In genomic region chr5:114175596-114176171, GRCm38 (mm10) we compare ENCODE assay signal across 8 mouse cellular contexts. TPM values are rescaled to one million over a fixed set of nuclear protein-coding genes. Genes with fewer than 3 reads are reported as not detected.
DNase-seq lines count a peak whose midpoint lies in the region; ATAC-seq lines count a peak whose summit lies in the region.

No protein-coding gene starts in this region.

- DNase-seq in 3T3-L1 (ENCODE audit: low read depth, low spot score), result peak; percentile 99
- DNase-seq in adrenal gland, postnatal 36 days, result peak; percentile 99 to 100
- peak; percentile 100 for DNase-seq in heart, adult 11 months
- DNase-seq in kidney, adult 11 months, result peak; percentile 97
- peak; percentile 99 for DNase-seq in limb, embryonic 11.5 days (ENCODE audit: low spot score)
- peak; percentile 61 to 63 for DNase-seq in spleen, adult 18-20 months

- no peaks in the 10 kb centered on the region for H3K9me3 ChIP-seq in embryonic facial prominence, embryonic 12.5 days
- H3K9me3 ChIP-seq in limb, embryonic 11.5 days (ENCODE audit: control insufficient read depth, low read length), result no peaks in the 10 kb centered on the region
- no peaks in the 10 kb centered on the region for H3K9me3 ChIP-seq in midbrain, embryonic 13.5 days

- no peak overlapping the region for H3K27ac ChIP-seq in embryonic facial prominence, embryonic 12.5 days
- H3K27ac ChIP-seq in limb, embryonic 11.5 days (replicated peaks; ENCODE audit: low read depth, low read length), result peak overlapping the region; percentile 8; the same call in 1 of the 2 replicates
- no peak overlapping the region for H3K27ac ChIP-seq in midbrain, embryonic 13.5 days

- peak overlapping the region; percentile 53 for H3K9ac ChIP-seq in embryonic facial prominence, embryonic 12.5 days
- peak overlapping the region; percentile 59 for H3K9ac ChIP-seq in limb, embryonic 11.5 days (ENCODE audit: low read length)
- peak overlapping the region; percentile 25; the same call in 1 of the 2 replicates for H3K9ac ChIP-seq in midbrain, embryonic 13.5 days (replicated peaks)

- H3K4me3 ChIP-seq in embryonic facial prominence, embryonic 12.5 days, result peak overlapping the region; percentile 47
- H3K4me3 ChIP-seq in limb, embryonic 11.5 days (ENCODE audit: low read depth, low read length), result peak overlapping the region; percentile 55
- peak overlapping the region; percentile 34 for H3K4me3 ChIP-seq in midbrain, embryonic 13.5 days (replicated peaks)

- no peaks in the 10 kb centered on the region for H3K36me3 ChIP-seq in embryonic facial prominence, embryonic 12.5 days
- H3K36me3 ChIP-seq in limb, embryonic 11.5 days (ENCODE audit: control insufficient read depth, insufficient read depth, low read length), result no peaks in the 10 kb centered on the region
- H3K36me3 ChIP-seq in midbrain, embryonic 13.5 days, result no peaks in the 10 kb centered on the region

- peak; percentile 86 for ATAC-seq in embryonic facial prominence, embryonic 12.5 days (ENCODE audit: insufficient number of reproducible peaks, insufficient read depth, low FRiP score, low TSS enrichment)
- peak; percentile 94 for ATAC-seq in limb, embryonic 11.5 days (ENCODE audit: insufficient number of reproducible peaks, low FRiP score, low TSS enrichment, low read depth)
- peak; percentile 72 for ATAC-seq in midbrain, embryonic 13.5 days

- peaks cover 13% of the 10 kb centered on the region; the same call in 1 of the 2 replicates for H3K4me1 ChIP-seq in embryonic facial prominence, embryonic 12.5 days
- no peaks in the 10 kb centered on the region for H3K4me1 ChIP-seq in limb, embryonic 11.5 days (ENCODE audit: control insufficient read depth, insufficient read depth, low read length)
- peaks cover 13% of the 10 kb centered on the region for H3K4me1 ChIP-seq in midbrain, embryonic 13.5 days (replicated peaks)

- peaks cover 4% of the 10 kb centered on the region; the same call in 1 of the 2 replicates for H3K27me3 ChIP-seq in embryonic facial prominence, embryonic 12.5 days
- H3K27me3 ChIP-seq in limb, embryonic 11.5 days (ENCODE audit: control insufficient read depth, insufficient read depth, low read length), result peaks cover 3% of the 10 kb centered on the region; the same call in 1 of the 2 replicates
- H3K27me3 ChIP-seq in midbrain, embryonic 13.5 days, result peaks cover 30% of the 10 kb centered on the region

- under 1% methylated on average over 26 of the region's 26 CpGs for WGBS in embryonic facial prominence, embryonic 12.5 days
- WGBS in limb, embryonic 11.5 days, result under 1% methylated on average over 26 of the region's 26 CpGs
- WGBS in midbrain, embryonic 13.5 days, result 2% methylated on average over 26 of the region's 26 CpGs

- H3K4me2 ChIP-seq in embryonic facial prominence, embryonic 12.5 days (replicated peaks), result peak overlapping the region; percentile 82
- H3K4me2 ChIP-seq in limb, embryonic 11.5 days (ENCODE audit: low read depth, severe bottlenecking), result peak overlapping the region; percentile 81
- peak overlapping the region; percentile 60 for H3K4me2 ChIP-seq in midbrain, embryonic 13.5 days (replicated peaks)

RNA-seq across cellular contexts. Expression of gene Acacb, which starts 29.3 kb away (rescaled TPM):
- total RNA-seq in adrenal gland, postnatal 36 days (2021), result 100 to 1,000 TPM; 128 to 139 TPM
- 3.4 and 6.3 TPM in 2 replicates for polyA plus RNA-seq in embryonic facial prominence, embryonic 12.5 days (2016; fragmentation: Nextera tagmentation; extraction: Ambion mirVana)
- 2.1 and 4.5 TPM in 2 replicates for polyA plus RNA-seq in limb, embryonic 11.5 days (2014; fragmentation: Nextera tagmentation; extraction: Ambion mirVana)
- 2.4 and 2.9 TPM in 2 replicates for polyA plus RNA-seq in midbrain, embryonic 13.5 days (2015; fragmentation: Nextera tagmentation; extraction: Ambion mirVana)

RNA-seq across cellular contexts. Expression of gene Ung, which starts 45.5 kb away (rescaled TPM):
- total RNA-seq in adrenal gland, postnatal 36 days (2021), result 1 to 10 TPM; 4.0 to 5.5 TPM
- polyA plus RNA-seq in embryonic facial prominence, embryonic 12.5 days (2016; fragmentation: Nextera tagmentation; extraction: Ambion mirVana), result 54.2 and 54.5 TPM in 2 replicates
- polyA plus RNA-seq in limb, embryonic 11.5 days (2014; fragmentation: Nextera tagmentation; extraction: Ambion mirVana), result 41.8 and 52.8 TPM in 2 replicates
- polyA plus RNA-seq in midbrain, embryonic 13.5 days (2015; fragmentation: Nextera tagmentation; extraction: Ambion mirVana), result 14.8 and 17.4 TPM in 2 replicates

RNA-seq across cellular contexts. Expression of gene Alkbh2, which starts 47.7 kb away (rescaled TPM):
- total RNA-seq in adrenal gland, postnatal 36 days (2021), result 1 to 10 TPM; 7.0 to 7.6 TPM
- polyA plus RNA-seq in embryonic facial prominence, embryonic 12.5 days (2016; fragmentation: Nextera tagmentation; extraction: Ambion mirVana), result 14.6 and 14.7 TPM in 2 replicates
- polyA plus RNA-seq in limb, embryonic 11.5 days (2014; fragmentation: Nextera tagmentation; extraction: Ambion mirVana), result 13.4 and 14.6 TPM in 2 replicates
- polyA plus RNA-seq in midbrain, embryonic 13.5 days (2015; fragmentation: Nextera tagmentation; extraction: Ambion mirVana), result 5.8 and 6.0 TPM in 2 replicates
